8 mouse cellular contexts compared by ENCODE assay signal in the genomic region with DNA sequence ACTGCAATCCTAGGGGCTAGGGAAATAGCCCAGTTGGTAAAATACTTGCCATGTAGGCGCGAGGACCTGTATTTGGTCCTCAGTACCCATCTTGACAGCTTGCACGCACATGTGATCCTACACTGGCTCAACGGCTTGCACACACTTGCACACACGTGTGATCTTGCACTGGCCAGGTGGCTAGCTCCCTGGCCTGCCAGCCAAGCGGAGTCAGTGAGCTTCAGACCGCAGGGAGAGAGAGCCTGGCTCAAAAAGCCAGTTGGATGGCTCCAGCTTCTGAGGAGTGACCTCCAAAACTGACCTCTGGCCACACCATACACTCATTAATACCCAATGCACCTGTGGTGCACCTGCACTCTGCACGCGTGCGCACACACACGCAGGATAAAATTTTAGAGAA. TPM values are rescaled to one million over a fixed set of nuclear protein-coding genes. Genes with fewer than 3 reads are reported as not detected.
DNase-seq lines count a peak whose midpoint lies in the region; ATAC-seq and TF ChIP-seq lines count a peak whose summit lies in the region.
"Had no signal": no experiment of that assay in that cellular context is flagged by ENCODE, and none has a peak within 500 bp of the region (broad histone marks: within the 10 kb centered on the region; RNA-seq: fewer than 3 reads in every experiment).

No protein-coding gene starts in this region.

- H3K27me3 ChIP-seq in hindbrain, embryonic 10.5 days (ENCODE audit: insufficient read depth, poor library complexity, severe bottlenecking): peaks cover 39% of the 10 kb centered on the region
- H3K27me3 ChIP-seq in hindbrain, embryonic 14.5 days (ENCODE audit: control insufficient read depth, insufficient read depth, low read length): peaks cover 23% of the 10 kb centered on the region
- H3K27me3 ChIP-seq in G1E (ENCODE audit: insufficient read depth, low read length): no peaks in the 10 kb centered on the region
- H3K27me3 ChIP-seq in embryonic facial prominence, embryonic 14.5 days (replicated peaks; ENCODE audit: control insufficient read depth, insufficient read depth, low read length): peaks cover 5% of the 10 kb centered on the region; the same call in 1 of the 2 replicates
- no peaks in the 10 kb centered on the region for H3K27me3 ChIP-seq in liver, embryonic 15.5 days

- no peaks in the 10 kb centered on the region for H3K36me3 ChIP-seq in hindbrain, embryonic 10.5 days
- H3K36me3 ChIP-seq in hindbrain, embryonic 14.5 days (replicated peaks; ENCODE audit: control insufficient read depth, insufficient read depth): no peaks in the 10 kb centered on the region
- peaks cover 40% of the 10 kb centered on the region for H3K36me3 ChIP-seq in G1E (replicated peaks)
- no peaks in the 10 kb centered on the region for H3K36me3 ChIP-seq in embryonic facial prominence, embryonic 14.5 days (ENCODE audit: control insufficient read depth, insufficient read depth, low read length)
- H3K36me3 ChIP-seq in liver, embryonic 15.5 days (replicated peaks): peaks cover 17% of the 10 kb centered on the region

- peak overlapping the region; percentile 67 for H3K4me3 ChIP-seq in hindbrain, embryonic 10.5 days
- H3K4me3 ChIP-seq in hindbrain, embryonic 14.5 days (replicated peaks; ENCODE audit: low read length): no peak overlapping the region
- peak overlapping the region; percentile 98 for H3K4me3 ChIP-seq in G1E (ENCODE audit: low read depth, low read length)
- no peak overlapping the region for H3K4me3 ChIP-seq in embryonic facial prominence, embryonic 14.5 days (ENCODE audit: low read depth, low read length)
- H3K4me3 ChIP-seq in liver, embryonic 15.5 days (replicated peaks): peak overlapping the region; percentile 88

- H3K4me1 ChIP-seq in hindbrain, embryonic 10.5 days (replicated peaks): peaks cover 25% of the 10 kb centered on the region
- H3K4me1 ChIP-seq in hindbrain, embryonic 14.5 days (replicated peaks; ENCODE audit: control insufficient read depth, insufficient read depth, low read length): 0 out of 2 replicates have a peak, but pooled peaks cover 3% of the 10 kb centered on the region
- H3K4me1 ChIP-seq in G1E (ENCODE audit: insufficient read depth, low read depth, low read length): peaks cover 66% of the 10 kb centered on the region
- peaks cover 14% of the 10 kb centered on the region for H3K4me1 ChIP-seq in embryonic facial prominence, embryonic 14.5 days (ENCODE audit: control insufficient read depth, insufficient read depth, low read length)
- peaks cover 67% of the 10 kb centered on the region for H3K4me1 ChIP-seq in liver, embryonic 15.5 days (replicated peaks)

- TF ChIP-seq CTCF in G1E (IDR thresholded peaks at IDR 0.05; ENCODE audit: low read depth, low read length): no peak

- H3K27ac ChIP-seq in hindbrain, embryonic 10.5 days: no peak overlapping the region
- H3K27ac ChIP-seq in hindbrain, embryonic 14.5 days: no peak overlapping the region
- no peak overlapping the region for H3K27ac ChIP-seq in embryonic facial prominence, embryonic 14.5 days (replicated peaks; ENCODE audit: low read depth, low read length)
- H3K27ac ChIP-seq in liver, embryonic 15.5 days (replicated peaks): peak overlapping the region; percentile 98

- no peak overlapping the region; the same call in 1 of the 2 replicates for H3K4me2 ChIP-seq in hindbrain, embryonic 14.5 days (replicated peaks)
- peak overlapping the region; percentile 90 for H3K4me2 ChIP-seq in embryonic facial prominence, embryonic 14.5 days (ENCODE audit: low read depth, low read length)
- H3K4me2 ChIP-seq in liver, embryonic 15.5 days: peak overlapping the region; percentile 87

- H3K9ac ChIP-seq in hindbrain, embryonic 14.5 days: no peak overlapping the region
- H3K9ac ChIP-seq in embryonic facial prominence, embryonic 14.5 days (ENCODE audit: low read depth, low read length): no peak overlapping the region
- peak overlapping the region; percentile 96 for H3K9ac ChIP-seq in liver, embryonic 15.5 days

- no peak for DNase-seq in hindbrain, embryonic 10.5 days (ENCODE audit: low spot score)
- no peak for DNase-seq in hindbrain, embryonic 14.5 days (ENCODE audit: low spot score)
- DNase-seq in G1E (ENCODE audit: low spot score): no peak
- DNase-seq in embryonic facial prominence, embryonic 14.5 days (ENCODE audit: low spot score): no peak
- no peak for DNase-seq in cerebellum, adult 11 months

- WGBS in hindbrain, embryonic 10.5 days: 84% methylated on average over 11 of the region's 11 CpGs
- 85% methylated on average over 11 of the region's 11 CpGs for WGBS in hindbrain, embryonic 14.5 days
- WGBS in embryonic facial prominence, embryonic 14.5 days: 83% methylated on average over 11 of the region's 11 CpGs
- 56% methylated on average over 11 of the region's 11 CpGs for WGBS in liver, embryonic 15.5 days (ENCODE audit: insufficient replicate concordance)

- no peak for ATAC-seq in hindbrain, embryonic 14.5 days (ENCODE audit: low FRiP score)
- ATAC-seq in G1E (ENCODE audit: extremely low read depth, insufficient number of reproducible peaks, low FRiP score, poor library complexity, severe bottlenecking): no peak
- no peak for ATAC-seq in embryonic facial prominence, embryonic 14.5 days (ENCODE audit: low read depth)
- no peak for ATAC-seq in liver, embryonic 15.5 days (ENCODE audit: insufficient read depth)
- no peak for ATAC-seq in erythroid progenitor cell, adult 5-6 weeks (replicated peaks; ENCODE audit: low FRiP score, poor library complexity, severe bottlenecking)

- H3K9me3 ChIP-seq in hindbrain, embryonic 10.5 days: peaks cover 6% of the 10 kb centered on the region; the same call in 1 of the 2 replicates
- no peaks in the 10 kb centered on the region for H3K9me3 ChIP-seq in hindbrain, embryonic 14.5 days (ENCODE audit: control insufficient read depth, low read length)
- H3K9me3 ChIP-seq in G1E (replicated peaks): no peaks in the 10 kb centered on the region; the same call in 1 of the 2 replicates
- H3K9me3 ChIP-seq in embryonic facial prominence, embryonic 14.5 days (ENCODE audit: control insufficient read depth, low read length): no peaks in the 10 kb centered on the region
- H3K9me3 ChIP-seq in liver, embryonic 15.5 days (replicated peaks): no peaks in the 10 kb centered on the region

RNA-seq across cellular contexts. Expression of a gene that starts 1.5 kb away (rescaled TPM):
- 30.0 and 40.7 TPM in 2 replicates for polyA plus RNA-seq in hindbrain, embryonic 10.5 days (2016; fragmentation: Nextera tagmentation; extraction: Ambion mirVana)
- polyA plus RNA-seq in hindbrain, embryonic 14.5 days (2014; fragmentation: Nextera tagmentation; extraction: Ambion mirVana): 35.2 and 36.5 TPM in 2 replicates
- total RNA-seq in G1E (2014; fragmentation: Nextera tagmentation): 514 and 555 TPM in 2 replicates
- total RNA-seq in G1E (2017): 239 and 269 TPM in 2 replicates
- polyA plus RNA-seq in G1E (2012): 139 and 160 TPM in 2 replicates
- polyA plus RNA-seq in embryonic facial prominence, embryonic 14.5 days (2014; fragmentation: Nextera tagmentation; extraction: Ambion mirVana): 77.1 and 81.0 TPM in 2 replicates
- 334 TPM in 2 replicates for polyA plus RNA-seq in liver, embryonic 15.5 days (2015; fragmentation: Nextera tagmentation; extraction: Ambion mirVana)
- total RNA-seq in erythroid progenitor cell, adult 5-6 weeks (2015; ENCODE audit: low replicate concordance): 514 and 545 TPM in 2 replicates
- total RNA-seq in erythroid progenitor cell, adult 5-6 weeks (2017; ENCODE audit: low replicate concordance): 329 and 433 TPM in 2 replicates

RNA-seq across cellular contexts. Expression of a gene that starts 23.4 kb away (rescaled TPM):
- polyA plus RNA-seq in hindbrain, embryonic 10.5 days (2016; fragmentation: Nextera tagmentation; extraction: Ambion mirVana): 1.0 and 1.2 TPM in 2 replicates
- 0.54 and 0.90 TPM in 2 replicates for polyA plus RNA-seq in hindbrain, embryonic 14.5 days (2014; fragmentation: Nextera tagmentation; extraction: Ambion mirVana)
- 1.1 and 3.3 TPM in 2 replicates for total RNA-seq in G1E (2014; fragmentation: Nextera tagmentation)
- total RNA-seq in G1E (2017): 1.0 and 1.4 TPM in 2 replicates
- polyA plus RNA-seq in G1E (2012): 0.96 and 1.6 TPM in 2 replicates
- polyA plus RNA-seq in embryonic facial prominence, embryonic 14.5 days (2014; fragmentation: Nextera tagmentation; extraction: Ambion mirVana): 0.42 and 0.94 TPM in 2 replicates
- polyA plus RNA-seq in liver, embryonic 15.5 days (2015; fragmentation: Nextera tagmentation; extraction: Ambion mirVana): 0.20 TPM in 1 of 2 replicates, not detected in the other
- total RNA-seq in erythroid progenitor cell, adult 5-6 weeks (2015; ENCODE audit: low replicate concordance): 9.0 TPM in 1 of 2 replicates, not detected in the other
- total RNA-seq in erythroid progenitor cell, adult 5-6 weeks (2017; ENCODE audit: low replicate concordance): 4.7 and 10.5 TPM in 2 replicates
- total RNA-seq: layer of hippocampus, postnatal 14 days had no signal

RNA-seq across cellular contexts. Expression of a gene that starts 55.5 kb away (rescaled TPM):
- 11.2 and 11.4 TPM in 2 replicates for polyA plus RNA-seq in hindbrain, embryonic 10.5 days (2016; fragmentation: Nextera tagmentation; extraction: Ambion mirVana)
- polyA plus RNA-seq in hindbrain, embryonic 14.5 days (2014; fragmentation: Nextera tagmentation; extraction: Ambion mirVana): 6.0 and 8.4 TPM in 2 replicates
- total RNA-seq in G1E (2014; fragmentation: Nextera tagmentation) (14.2 and 16.1 TPM in 2 replicates), G1E (2017) (15.8 and 15.9 TPM in 2 replicates)
- polyA plus RNA-seq in G1E (2012): 24.9 and 27.3 TPM in 2 replicates
- polyA plus RNA-seq in embryonic facial prominence, embryonic 14.5 days (2014; fragmentation: Nextera tagmentation; extraction: Ambion mirVana): 11.1 and 14.9 TPM in 2 replicates
- polyA plus RNA-seq in liver, embryonic 15.5 days (2015; fragmentation: Nextera tagmentation; extraction: Ambion mirVana): 11.5 and 12.0 TPM in 2 replicates
- 8.8 and 9.4 TPM in 2 replicates for total RNA-seq in erythroid progenitor cell, adult 5-6 weeks (2015; ENCODE audit: low replicate concordance)
- 19.9 and 23.1 TPM in 2 replicates for total RNA-seq in erythroid progenitor cell, adult 5-6 weeks (2017; ENCODE audit: low replicate concordance)

Comparison
In these comparisons a context has a peak if more than half of its experiments do, and no peak if none do; other contexts are left out.
1. H3K4me3 ChIP-seq: peak in hindbrain, embryonic 10.5 days (single experiment), G1E (single experiment) and liver, embryonic 15.5 days (single experiment); none in hindbrain, embryonic 14.5 days (single experiment) and embryonic facial prominence, embryonic 14.5 days (single experiment).